Mouse (Mus musculus): ENCODE data around the gene Trp53bp1. TPM values are rescaled to one million over a fixed set of nuclear protein-coding genes. Genes with fewer than 3 reads are reported as not detected.

The Trp53bp1 gene
- polyA plus RNA-seq, 1 experiment, result 22.7 TPM

DNA sequence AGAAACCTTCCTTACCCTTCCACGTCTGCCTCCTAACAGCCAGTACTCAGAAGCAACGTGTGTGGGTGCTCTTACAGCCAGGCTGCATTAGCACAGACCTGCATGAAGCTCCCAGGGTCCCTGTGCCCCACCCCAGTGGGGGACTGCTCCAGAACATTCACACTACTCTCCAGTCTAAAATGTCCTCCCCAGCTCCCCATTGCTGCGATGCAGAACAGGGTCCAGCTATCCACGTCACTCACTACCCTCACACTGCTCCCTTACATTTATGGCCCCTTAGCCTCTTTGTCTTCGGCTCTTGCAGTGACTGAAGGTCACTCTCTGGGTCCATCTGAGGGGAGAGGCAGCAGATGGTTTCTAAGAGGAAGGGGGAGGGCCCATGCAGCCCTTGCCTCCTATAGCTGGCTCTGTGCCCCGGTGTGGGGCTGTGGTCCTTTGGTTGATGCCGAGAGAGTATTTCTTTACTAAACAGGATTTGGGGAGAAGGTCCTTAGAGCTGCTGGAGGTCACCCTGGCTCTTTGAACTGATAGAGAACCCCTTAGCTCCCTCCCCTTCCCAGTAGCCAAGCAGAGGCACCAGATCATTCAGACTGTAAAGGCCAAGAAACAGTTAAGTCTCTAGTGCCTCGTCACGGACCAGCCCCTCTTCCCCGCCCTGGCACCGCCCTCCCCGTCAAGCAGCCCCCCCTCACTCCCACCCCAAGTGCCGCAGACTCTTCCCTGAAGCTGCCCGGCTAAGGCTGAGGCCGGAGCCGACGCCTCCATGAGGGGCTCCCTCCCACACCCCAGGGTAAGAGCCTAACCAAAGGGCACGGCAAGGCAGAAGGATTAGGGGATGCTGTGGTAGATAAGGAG lies 23.8 kb upstream of the Trp53bp1 start:
- Histone ChIP-seq H3ac (ENCODE audit: control insufficient read depth, insufficient read length) (peak overlapping the region; percentile 57), H3K79me2 (ENCODE audit: control insufficient read depth, insufficient read depth) (peaks cover 20% of the 10 kb centered on the region), H3K4me3 (peak overlapping the region; percentile 93), H3K36me3 (ENCODE audit: control insufficient read depth, insufficient read depth) (peaks cover 4% of the 10 kb centered on the region), H3K4me2 (ENCODE audit: low read depth) (peak overlapping the region; percentile 97), H3K27me3 (ENCODE audit: control insufficient read depth, insufficient read depth, insufficient read length) (no peaks in the 10 kb centered on the region)
- TF ChIP-seq MAX (IDR thresholded peaks at IDR 0.05; ENCODE audit: low read depth) (no peak), TCF12 (IDR thresholded peaks at IDR 0.05; ENCODE audit: insufficient read depth, poor library complexity, severe bottlenecking) (no peak), SRF (IDR thresholded peaks at IDR 0.05; ENCODE audit: control insufficient read depth, insufficient read length, low read depth) (no peak), POLR2A (IDR thresholded peaks at IDR 0.05; ENCODE audit: insufficient read length, low read depth) (peak; percentile 50), REST (IDR thresholded peaks at IDR 0.05; ENCODE audit: insufficient read depth, insufficient read length) (no peak), CEBPB (IDR thresholded peaks at IDR 0.05; ENCODE audit: insufficient read depth, poor library complexity, severe bottlenecking) (no peak), USF1 (IDR thresholded peaks at IDR 0.05; ENCODE audit: low read depth) (no peak), POLR2AphosphoS2 (IDR thresholded peaks at IDR 0.05; ENCODE audit: insufficient read length, low read depth) (peak; percentile 14), TCF3 (IDR thresholded peaks at IDR 0.05; ENCODE audit: insufficient read length, low read depth) (no peak), MYOD1 (IDR thresholded peaks at IDR 0.05; ENCODE audit: control insufficient read depth in 1 of 3, insufficient read length in 2 of 3, low read depth in 2 of 3) (no peak)

DNA sequence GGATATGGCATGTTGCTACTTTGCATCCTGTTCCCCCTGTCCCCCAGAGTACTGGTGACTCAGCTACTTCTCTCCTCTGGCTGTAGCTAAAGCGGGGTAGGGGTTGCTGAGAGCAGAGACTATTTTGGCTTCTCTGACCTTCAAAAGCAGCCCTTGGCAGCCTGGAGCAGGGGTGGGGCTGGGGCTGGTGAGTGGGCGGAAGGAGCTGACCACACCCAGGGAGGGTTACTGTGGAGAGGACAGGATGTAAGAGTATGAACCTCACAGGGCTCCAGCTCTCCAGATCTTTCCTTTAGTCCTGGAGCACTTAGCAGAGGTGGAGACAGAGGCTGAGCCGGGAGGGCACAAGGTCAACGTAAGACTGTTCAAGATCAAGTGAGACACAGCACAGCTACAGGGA lies 23.0 kb upstream of the Trp53bp1 start:
- H3K79me2 ChIP-seq (ENCODE audit: control insufficient read depth, insufficient read depth), result peaks cover 20% of the 10 kb centered on the region
- peak overlapping the region; percentile 57 for H3ac ChIP-seq (ENCODE audit: control insufficient read depth, insufficient read length)
- peak overlapping the region; percentile 93 for H3K4me3 ChIP-seq
- H3K36me3 ChIP-seq (ENCODE audit: control insufficient read depth, insufficient read depth), result peaks cover 4% of the 10 kb centered on the region
- no peaks in the 10 kb centered on the region for H3K27me3 ChIP-seq (ENCODE audit: control insufficient read depth, insufficient read depth, insufficient read length)
- H3K4me2 ChIP-seq (ENCODE audit: low read depth), result peak overlapping the region; percentile 97
- TF ChIP-seq POLR2A (IDR thresholded peaks at IDR 0.05; ENCODE audit: insufficient read length, low read depth), result peak; percentile 58
- no peak for TF ChIP-seq MYOG (IDR thresholded peaks at IDR 0.05; ENCODE audit: control insufficient read depth in 1 of 3, insufficient read depth in 1 of 3, insufficient read length in 2 of 3, low read depth in 2 of 3)

- H3K36me3 ChIP-seq (ENCODE audit: control insufficient read depth, insufficient read depth), result no peaks in the 10 kb centered on the region
- no peak overlapping the region for H3ac ChIP-seq (ENCODE audit: control insufficient read depth, insufficient read length)
- no peaks in the 10 kb centered on the region for H3K27me3 ChIP-seq (ENCODE audit: control insufficient read depth, insufficient read depth, insufficient read length)
- H3K4me2 ChIP-seq (ENCODE audit: low read depth), result no peak overlapping the region
- H3K4me3 ChIP-seq, result no peak overlapping the region
- H3K79me2 ChIP-seq (ENCODE audit: control insufficient read depth, insufficient read depth), result peaks cover 17% of the 10 kb centered on the region
- TF ChIP-seq TCF12 (IDR thresholded peaks at IDR 0.05; ENCODE audit: insufficient read depth, poor library complexity, severe bottlenecking) (no peak), TCF3 (IDR thresholded peaks at IDR 0.05; ENCODE audit: insufficient read length, low read depth) (no peak), REST (IDR thresholded peaks at IDR 0.05; ENCODE audit: insufficient read depth, insufficient read length) (no peak), SRF (IDR thresholded peaks at IDR 0.05; ENCODE audit: control insufficient read depth, insufficient read length, low read depth) (no peak), CEBPB (IDR thresholded peaks at IDR 0.05; ENCODE audit: insufficient read depth, poor library complexity, severe bottlenecking) (no peak), POLR2AphosphoS2 (IDR thresholded peaks at IDR 0.05; ENCODE audit: insufficient read length, low read depth) (no peak), MYOG (IDR thresholded peaks at IDR 0.05; ENCODE audit: control insufficient read depth in 1 of 3, insufficient read depth in 1 of 3, insufficient read length in 2 of 3, low read depth in 2 of 3) (peak in 2 of 3 experiments; percentile 30 to 61), POLR2A (IDR thresholded peaks at IDR 0.05; ENCODE audit: insufficient read length, low read depth) (no peak), E2F4 (IDR thresholded peaks at IDR 0.05; ENCODE audit: insufficient read depth) (no peak), MYOD1 (IDR thresholded peaks at IDR 0.05; ENCODE audit: control insufficient read depth in 1 of 3, insufficient read length in 2 of 3, low read depth in 2 of 3) (peak in 2 of 3 experiments; percentile 33 to 54)
Observed at GRCm38 (mm10) chr2:121292316-121293013, 21.3 kb upstream of the Trp53bp1 start.

DNA sequence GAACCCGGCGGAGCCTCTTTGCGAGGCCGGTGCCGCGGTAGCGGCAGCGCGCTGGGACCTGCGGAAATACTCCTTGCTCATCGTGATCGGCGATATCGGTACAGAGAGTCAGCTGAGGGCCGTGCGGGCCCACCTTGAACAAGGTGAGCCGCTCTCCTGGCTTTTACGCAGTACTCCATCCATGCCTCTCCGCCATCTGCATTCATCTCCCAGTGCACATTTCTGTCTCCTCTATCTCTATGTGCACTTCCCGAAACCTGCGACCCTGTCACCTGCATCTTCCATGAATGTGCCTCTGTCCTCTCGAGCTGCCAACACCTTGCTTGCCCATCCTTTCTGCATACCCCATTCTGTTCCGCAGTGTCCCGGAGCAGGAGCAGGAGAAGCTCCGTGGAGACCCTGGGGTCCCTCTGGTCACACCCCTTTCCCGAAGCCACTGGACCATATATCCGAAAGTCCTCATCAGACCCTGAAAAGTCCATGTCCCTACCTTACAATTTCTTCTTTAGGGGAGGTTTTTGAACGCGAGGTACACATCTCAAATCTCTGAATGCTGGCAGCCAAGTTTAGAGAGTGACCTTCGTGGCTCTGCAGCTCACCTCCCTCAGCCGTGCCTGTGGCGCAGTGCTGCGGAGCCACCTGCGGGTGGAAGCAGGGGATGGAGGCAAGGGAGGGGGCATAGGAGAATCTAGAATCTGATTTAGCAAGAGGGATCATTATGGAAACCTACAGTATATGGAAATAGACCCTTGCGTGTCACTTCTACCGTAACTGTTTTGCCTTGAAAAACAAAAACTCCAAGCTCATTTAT lies 18.7 kb upstream of the Trp53bp1 start:
- Histone ChIP-seq H3K4me3 (peak overlapping the region; percentile 27), H3K79me2 (ENCODE audit: control insufficient read depth, insufficient read depth) (no peaks in the 10 kb centered on the region), H3ac (ENCODE audit: control insufficient read depth, insufficient read length) (no peak overlapping the region), H3K27me3 (ENCODE audit: control insufficient read depth, insufficient read depth, insufficient read length) (no peaks in the 10 kb centered on the region), H3K4me2 (ENCODE audit: low read depth) (peak overlapping the region; percentile 83), H3K36me3 (ENCODE audit: control insufficient read depth, insufficient read depth) (no peaks in the 10 kb centered on the region)
- TF ChIP-seq POLR2A (IDR thresholded peaks at IDR 0.05; ENCODE audit: insufficient read length, low read depth) (no peak), MYOG (IDR thresholded peaks at IDR 0.05; ENCODE audit: control insufficient read depth in 1 of 3, insufficient read depth in 1 of 3, insufficient read length in 2 of 3, low read depth in 2 of 3) (no peak), MYOD1 (IDR thresholded peaks at IDR 0.05; ENCODE audit: control insufficient read depth in 1 of 3, insufficient read length in 2 of 3, low read depth in 2 of 3) (no peak), POLR2AphosphoS2 (IDR thresholded peaks at IDR 0.05; ENCODE audit: insufficient read length, low read depth) (no peak), REST (IDR thresholded peaks at IDR 0.05; ENCODE audit: insufficient read depth, insufficient read length) (no peak), USF1 (IDR thresholded peaks at IDR 0.05; ENCODE audit: low read depth) (no peak), SRF (IDR thresholded peaks at IDR 0.05; ENCODE audit: control insufficient read depth, insufficient read length, low read depth) (no peak), TCF3 (IDR thresholded peaks at IDR 0.05; ENCODE audit: insufficient read length, low read depth) (no peak), MAX (IDR thresholded peaks at IDR 0.05; ENCODE audit: low read depth) (no peak), CEBPB (IDR thresholded peaks at IDR 0.05; ENCODE audit: insufficient read depth, poor library complexity, severe bottlenecking) (no peak), TCF12 (IDR thresholded peaks at IDR 0.05; ENCODE audit: insufficient read depth, poor library complexity, severe bottlenecking) (no peak), E2F4 (IDR thresholded peaks at IDR 0.05; ENCODE audit: insufficient read depth) (no peak)
